Mouse (Mus musculus): ENCODE data around the gene Natd1. TPM values are rescaled to one million over a fixed set of nuclear protein-coding genes. Genes with fewer than 3 reads are reported as not detected.

Natd1 gene
- polyA plus RNA-seq, 1 experiment: 13.2 TPM

DNA sequence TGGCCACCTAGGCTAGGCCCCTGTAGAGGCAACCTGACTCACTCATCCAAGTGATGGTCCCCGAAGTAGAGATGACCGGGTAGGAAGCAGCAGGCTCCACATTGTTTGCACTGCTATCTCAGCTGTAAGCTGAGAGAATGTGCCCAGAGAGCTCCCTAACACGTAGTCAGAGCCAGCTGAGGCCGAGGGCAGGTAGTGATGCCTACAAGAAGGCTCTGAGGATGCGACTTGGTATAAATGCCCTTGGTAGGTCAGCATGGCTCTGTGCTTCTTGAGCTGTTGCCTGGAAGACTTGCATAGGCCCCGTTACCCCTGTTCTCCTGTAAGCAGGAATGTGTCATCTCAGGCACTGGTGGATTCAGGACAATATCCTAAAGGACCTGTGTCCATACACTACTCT is 38.4 kb upstream of the Natd1 start:
- Histone ChIP-seq H3K27ac (ENCODE audit: insufficient read depth, low read depth, low read length) (no peak overlapping the region), H3K36me3 (ENCODE audit: control insufficient read depth, insufficient read depth, low read length) (peaks cover 31% of the 10 kb centered on the region), H3K4me1 (ENCODE audit: control insufficient read depth, insufficient read depth, insufficient read length, low read length) (no peaks in the 10 kb centered on the region), H3K4me3 (ENCODE audit: low read depth, low read length) (no peak overlapping the region), H3K27me3 (ENCODE audit: control insufficient read depth, insufficient read depth, low read length) (no peaks in the 10 kb centered on the region)
- TF ChIP-seq POLR2A (IDR thresholded peaks at IDR 0.05; ENCODE audit: low read depth, low read length) (no peak), CTCF (IDR thresholded peaks at IDR 0.05; ENCODE audit: extremely low read depth, insufficient read length, insufficient replicate concordance, low read depth, low read length) (no peak)
- WGBS: 90% methylated on average over 6 of the region's 6 CpGs

DNA sequence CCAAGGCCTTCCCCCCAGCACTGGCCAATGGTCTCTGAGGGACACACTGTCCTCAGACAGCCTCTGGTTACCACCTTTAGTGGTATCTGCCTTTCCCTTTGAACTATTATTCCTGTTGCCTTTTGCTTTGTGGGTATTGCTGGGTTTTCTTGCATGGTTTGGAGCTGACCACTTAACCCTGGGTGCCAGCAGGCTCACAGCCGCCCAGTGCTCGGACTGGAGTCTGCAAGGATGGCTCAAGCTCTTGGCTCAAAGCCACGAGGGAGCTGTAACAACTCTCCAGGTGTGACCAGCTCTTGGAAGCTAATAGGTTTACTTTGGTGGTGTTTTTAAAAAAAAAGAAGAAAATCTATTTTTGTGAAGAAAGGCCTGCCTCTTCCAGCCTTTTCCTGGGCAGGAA is 37.8 kb upstream of the Natd1 start:
- Histone ChIP-seq H3K36me3 (ENCODE audit: control insufficient read depth, insufficient read depth, low read length) (peaks cover 36% of the 10 kb centered on the region), H3K4me3 (ENCODE audit: low read depth, low read length) (no peak overlapping the region), H3K4me1 (ENCODE audit: control insufficient read depth, insufficient read depth, insufficient read length, low read length) (no peaks in the 10 kb centered on the region), H3K27me3 (ENCODE audit: control insufficient read depth, insufficient read depth, low read length) (no peaks in the 10 kb centered on the region), H3K27ac (ENCODE audit: insufficient read depth, low read depth, low read length) (no peak overlapping the region)
- no peak for TF ChIP-seq CTCF (IDR thresholded peaks at IDR 0.05; ENCODE audit: extremely low read depth, insufficient read length, insufficient replicate concordance, low read depth, low read length)
- TF ChIP-seq POLR2A (IDR thresholded peaks at IDR 0.05; ENCODE audit: low read depth, low read length): no peak
- 70% methylated on average over 3 of the region's 3 CpGs for WGBS

GRCm38 (mm10) chr11:60951896-60952295 is 37.3 kb upstream of the Natd1 start:
- Histone ChIP-seq H3K4me1 (ENCODE audit: control insufficient read depth, insufficient read depth, insufficient read length, low read length) (no peaks in the 10 kb centered on the region), H3K27ac (ENCODE audit: insufficient read depth, low read depth, low read length) (no peak overlapping the region), H3K36me3 (ENCODE audit: control insufficient read depth, insufficient read depth, low read length) (peaks cover 39% of the 10 kb centered on the region), H3K27me3 (ENCODE audit: control insufficient read depth, insufficient read depth, low read length) (no peaks in the 10 kb centered on the region), H3K4me3 (ENCODE audit: low read depth, low read length) (no peak overlapping the region)
- TF ChIP-seq CTCF (IDR thresholded peaks at IDR 0.05; ENCODE audit: extremely low read depth, insufficient read length, insufficient replicate concordance, low read depth, low read length): no peak
- TF ChIP-seq POLR2A (IDR thresholded peaks at IDR 0.05; ENCODE audit: low read depth, low read length): no peak
- WGBS: 91% methylated on average over 5 of the region's 5 CpGs

- H3K27ac ChIP-seq (ENCODE audit: insufficient read depth, low read depth, low read length): no peak overlapping the region
- peaks cover 73% of the 10 kb centered on the region for H3K36me3 ChIP-seq (ENCODE audit: control insufficient read depth, insufficient read depth, low read length)
- TF ChIP-seq POLR2A (IDR thresholded peaks at IDR 0.05; ENCODE audit: low read depth, low read length) (no peak), CTCF (IDR thresholded peaks at IDR 0.05; ENCODE audit: extremely low read depth, insufficient read length, insufficient replicate concordance, low read depth, low read length) (no peak)
- H3K4me1 ChIP-seq (ENCODE audit: control insufficient read depth, insufficient read depth, insufficient read length, low read length): no peaks in the 10 kb centered on the region
- H3K4me3 ChIP-seq (ENCODE audit: low read depth, low read length): no peak overlapping the region
- no peaks in the 10 kb centered on the region for H3K27me3 ChIP-seq (ENCODE audit: control insufficient read depth, insufficient read depth, low read length)
- 82% methylated on average over 4 of the region's 4 CpGs for WGBS
Observed at GRCm38 (mm10) chr11:60945003-60945402, 30.5 kb upstream of the Natd1 start.

- Histone ChIP-seq H3K27me3 (ENCODE audit: control insufficient read depth, insufficient read depth, low read length) (no peaks in the 10 kb centered on the region), H3K4me3 (ENCODE audit: low read depth, low read length) (no peak overlapping the region), H3K36me3 (ENCODE audit: control insufficient read depth, insufficient read depth, low read length) (peaks cover 56% of the 10 kb centered on the region), H3K27ac (ENCODE audit: insufficient read depth, low read depth, low read length) (no peak overlapping the region), H3K4me1 (ENCODE audit: control insufficient read depth, insufficient read depth, insufficient read length, low read length) (peaks cover 16% of the 10 kb centered on the region)
- 84% methylated on average over 9 of the region's 9 CpGs for WGBS
- TF ChIP-seq POLR2A (IDR thresholded peaks at IDR 0.05; ENCODE audit: low read depth, low read length) (no peak), CTCF (IDR thresholded peaks at IDR 0.05; ENCODE audit: extremely low read depth, insufficient read length, insufficient replicate concordance, low read depth, low read length) (no peak)
Observed at GRCm38 (mm10) chr11:60942263-60943015, 27.9 kb upstream of the Natd1 start.

DNA sequence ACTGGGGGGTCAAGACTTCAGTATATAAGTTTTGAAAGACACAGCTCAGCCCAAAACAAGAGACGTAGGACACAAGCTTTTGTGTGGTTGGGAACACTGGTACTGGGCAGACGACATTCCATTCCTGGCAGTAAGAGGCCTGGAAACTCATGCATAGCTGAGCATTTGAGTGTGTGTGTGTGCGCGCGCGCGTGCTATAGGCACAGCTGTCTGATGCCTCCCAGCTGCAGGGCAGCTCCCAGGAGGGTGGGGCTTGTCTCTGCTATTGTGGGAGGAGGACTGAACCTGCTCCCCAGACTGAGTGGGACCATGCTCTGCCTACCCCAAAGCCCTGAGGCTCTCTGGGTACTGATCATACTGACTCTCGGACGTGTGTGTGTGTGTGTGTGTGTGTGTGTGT is 26.8 kb upstream of the Natd1 start:
- 64% methylated on average over 9 of the region's 9 CpGs for WGBS
- peaks cover 48% of the 10 kb centered on the region for H3K36me3 ChIP-seq (ENCODE audit: control insufficient read depth, insufficient read depth, low read length)
- H3K4me3 ChIP-seq (ENCODE audit: low read depth, low read length): no peak overlapping the region
- H3K27me3 ChIP-seq (ENCODE audit: control insufficient read depth, insufficient read depth, low read length): no peaks in the 10 kb centered on the region
- no peak for TF ChIP-seq POLR2A (IDR thresholded peaks at IDR 0.05; ENCODE audit: low read depth, low read length)
- TF ChIP-seq CTCF (IDR thresholded peaks at IDR 0.05; ENCODE audit: extremely low read depth, insufficient read length, insufficient replicate concordance, low read depth, low read length): no peak
- no peak overlapping the region for H3K27ac ChIP-seq (ENCODE audit: insufficient read depth, low read depth, low read length)
- peaks cover 27% of the 10 kb centered on the region for H3K4me1 ChIP-seq (ENCODE audit: control insufficient read depth, insufficient read depth, insufficient read length, low read length)

DNA sequence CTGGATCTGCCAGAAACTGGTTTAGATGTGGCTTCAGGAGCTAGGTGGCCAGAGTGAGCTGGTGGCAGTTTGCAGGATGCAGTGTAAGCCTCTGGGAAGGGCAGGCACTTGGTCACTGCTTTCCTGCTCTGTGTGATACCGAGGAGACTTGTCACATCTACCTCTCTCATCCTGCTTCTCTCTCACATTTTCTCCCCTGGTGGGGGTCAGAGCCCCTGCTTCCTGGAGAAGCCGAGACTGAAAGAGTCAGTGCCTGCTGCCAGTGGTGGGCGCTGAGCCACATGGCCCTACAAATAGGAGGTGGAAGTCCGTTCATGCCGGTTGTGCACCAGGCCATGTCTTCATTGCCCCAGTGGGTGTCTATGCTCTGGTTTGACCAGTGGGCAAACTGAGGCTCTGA is 26.0 kb upstream of the Natd1 start:
- Histone ChIP-seq H3K27me3 (ENCODE audit: control insufficient read depth, insufficient read depth, low read length) (no peaks in the 10 kb centered on the region), H3K36me3 (ENCODE audit: control insufficient read depth, insufficient read depth, low read length) (peaks cover 40% of the 10 kb centered on the region), H3K4me3 (ENCODE audit: low read depth, low read length) (no peak overlapping the region), H3K4me1 (ENCODE audit: control insufficient read depth, insufficient read depth, insufficient read length, low read length) (peaks cover 34% of the 10 kb centered on the region), H3K27ac (ENCODE audit: insufficient read depth, low read depth, low read length) (no peak overlapping the region)
- TF ChIP-seq POLR2A (IDR thresholded peaks at IDR 0.05; ENCODE audit: low read depth, low read length) (no peak), CTCF (IDR thresholded peaks at IDR 0.05; ENCODE audit: extremely low read depth, insufficient read length, insufficient replicate concordance, low read depth, low read length) (no peak)
- 89% methylated on average over 5 of the region's 5 CpGs for WGBS

Data from small intestine, adult 2 months (tissue).